Mouse (Mus musculus): Measurements from ENCODE around the gene Ano7. TPM values are rescaled to one million over a fixed set of nuclear protein-coding genes. Genes with fewer than 3 reads are reported as not detected.
A peak's percentile ranks its signal among the peaks of the same experiment; 100 is the strongest.

Gene Ano7
- total RNA-seq (2014; fragmentation: Nextera tagmentation) (not detected in 2 replicates), total RNA-seq (2017) (0.11 TPM in 1 of 2 replicates, not detected in the other), polyA plus RNA-seq (2012) (not detected in 2 replicates)

DNA sequence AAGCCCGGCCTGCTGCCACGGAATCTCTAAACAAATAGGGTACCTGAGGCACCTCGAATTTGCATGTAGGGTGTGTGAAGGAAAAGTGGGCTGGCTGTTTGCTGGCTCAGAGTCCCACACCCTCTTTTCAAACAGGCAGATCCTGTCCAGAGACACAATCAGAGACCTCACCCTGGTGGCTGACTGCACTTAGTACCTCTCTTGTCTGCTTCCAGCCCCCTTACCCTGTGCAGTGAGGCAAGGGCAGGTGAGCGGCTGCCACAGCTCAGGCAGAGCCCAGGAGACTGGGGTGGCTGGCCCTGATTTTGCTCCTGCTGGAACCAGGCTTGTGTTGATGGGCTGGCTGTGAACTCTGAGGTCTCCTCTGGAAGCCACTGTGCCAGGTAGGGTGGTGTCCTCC lies at the start of gene Ano7:
Gene Ano7, plus strand, starts transcription at position 266 of the 400 bp plus-strand sequence.
- ATAC-seq (ENCODE audit: extremely low read depth, insufficient number of reproducible peaks, low FRiP score, poor library complexity, severe bottlenecking) (no peak), DNase-seq (ENCODE audit: low spot score) (no peak)
- Histone ChIP-seq H3K4me1 (ENCODE audit: insufficient read depth, low read depth, low read length) (peaks cover 10% of the 10 kb centered on the region; the same call in 1 of the 2 replicates), H3K36me3 (replicated peaks) (peaks cover 24% of the 10 kb centered on the region), H3K27me3 (ENCODE audit: insufficient read depth, low read length) (peaks cover 36% of the 10 kb centered on the region), H3K9me3 (replicated peaks) (no peaks in the 10 kb centered on the region), H3K4me3 (ENCODE audit: low read depth, low read length) (no peak within 1 kb of the TSS)
- TF ChIP-seq CTCF (IDR thresholded peaks at IDR 0.05; ENCODE audit: low read depth, low read length) = no peak
- no peak for TF ChIP-seq POLR2AphosphoS5 (IDR thresholded peaks at IDR 0.05; ENCODE audit: insufficient replicate concordance, low read depth, low read length)
- no peak for TF ChIP-seq GATA1 (IDR thresholded peaks at IDR 0.05; ENCODE audit: borderline replicate concordance, low read length)
- TF ChIP-seq TAL1 (conservative IDR thresholded peaks at IDR 0.05; ENCODE audit: low read depth, low read length) = no peak
- no peak for TF ChIP-seq GATA2 (IDR thresholded peaks at IDR 0.05; ENCODE audit: borderline replicate concordance, low read depth, low read length)

DNA sequence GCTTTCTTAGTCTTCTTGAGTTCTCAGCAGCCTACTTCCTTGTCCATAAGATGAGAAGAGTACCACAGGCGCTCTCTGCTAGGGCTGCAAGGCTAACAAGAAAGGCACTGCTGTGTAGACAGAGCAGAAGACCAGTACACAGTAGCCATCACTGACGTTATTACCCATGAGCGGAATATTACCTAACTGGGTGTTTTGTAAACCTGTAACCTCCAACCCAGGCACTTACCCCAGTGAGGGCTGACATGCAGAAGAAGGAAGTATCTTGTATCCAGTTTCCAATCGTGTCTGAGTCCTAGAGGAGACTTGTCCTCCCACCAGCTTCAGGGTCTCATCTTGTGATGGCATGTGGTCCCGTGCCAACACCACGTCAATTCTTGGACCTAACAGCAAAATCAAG lies 49.8 kb upstream of the Ano7 start:
- no peaks in the 10 kb centered on the region for H3K27me3 ChIP-seq (ENCODE audit: insufficient read depth, low read length)
- H3K36me3 ChIP-seq (replicated peaks) = peaks cover 96% of the 10 kb centered on the region
- TF ChIP-seq CTCF (IDR thresholded peaks at IDR 0.05; ENCODE audit: low read depth, low read length) = no peak
- TF ChIP-seq GATA2 (IDR thresholded peaks at IDR 0.05; ENCODE audit: borderline replicate concordance, low read depth, low read length) = no peak
- TF ChIP-seq POLR2AphosphoS5 (IDR thresholded peaks at IDR 0.05; ENCODE audit: insufficient replicate concordance, low read depth, low read length) = no peak
- no peak for TF ChIP-seq TAL1 (conservative IDR thresholded peaks at IDR 0.05; ENCODE audit: low read depth, low read length)
- no peak for TF ChIP-seq GATA1 (IDR thresholded peaks at IDR 0.05; ENCODE audit: borderline replicate concordance, low read length)
- ATAC-seq (ENCODE audit: extremely low read depth, insufficient number of reproducible peaks, low FRiP score, poor library complexity, severe bottlenecking) (no peak), DNase-seq (ENCODE audit: low spot score) (no peak)
- no peaks in the 10 kb centered on the region for H3K9me3 ChIP-seq (replicated peaks)
- no peak overlapping the region for H3K4me3 ChIP-seq (ENCODE audit: low read depth, low read length)
- no peaks in the 10 kb centered on the region for H3K4me1 ChIP-seq (ENCODE audit: insufficient read depth, low read depth, low read length)

DNA sequence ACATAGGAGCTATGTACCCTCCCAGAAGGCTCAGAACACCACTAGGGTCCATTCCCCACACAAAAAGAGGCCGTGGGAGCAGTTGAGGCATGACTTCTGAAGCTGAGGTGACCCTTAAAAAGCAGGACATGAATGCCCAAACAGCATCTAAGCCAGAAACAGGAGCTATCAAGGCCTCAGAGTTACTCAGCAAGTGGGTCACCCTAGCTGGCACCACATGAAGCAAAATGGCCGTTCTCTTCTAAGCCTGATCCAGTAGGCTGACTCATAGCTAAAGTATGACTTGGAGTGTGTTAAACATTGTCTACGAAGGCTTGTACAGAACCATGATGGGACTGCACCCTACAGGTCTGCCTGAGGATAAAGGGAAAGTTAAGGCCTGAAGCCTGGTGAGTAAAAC lies 47.3 kb upstream of the Ano7 start:
- DNase-seq (ENCODE audit: low spot score) (no peak), ATAC-seq (ENCODE audit: extremely low read depth, insufficient number of reproducible peaks, low FRiP score, poor library complexity, severe bottlenecking) (no peak)
- no peak for TF ChIP-seq TAL1 (conservative IDR thresholded peaks at IDR 0.05; ENCODE audit: low read depth, low read length)
- TF ChIP-seq GATA2 (IDR thresholded peaks at IDR 0.05; ENCODE audit: borderline replicate concordance, low read depth, low read length) = no peak
- no peak for TF ChIP-seq CTCF (IDR thresholded peaks at IDR 0.05; ENCODE audit: low read depth, low read length)
- TF ChIP-seq GATA1 (IDR thresholded peaks at IDR 0.05; ENCODE audit: borderline replicate concordance, low read length) = no peak
- TF ChIP-seq POLR2AphosphoS5 (IDR thresholded peaks at IDR 0.05; ENCODE audit: insufficient replicate concordance, low read depth, low read length) = no peak
- Histone ChIP-seq H3K27me3 (ENCODE audit: insufficient read depth, low read length) (no peaks in the 10 kb centered on the region), H3K9me3 (replicated peaks) (no peaks in the 10 kb centered on the region), H3K4me1 (ENCODE audit: insufficient read depth, low read depth, low read length) (no peaks in the 10 kb centered on the region), H3K36me3 (replicated peaks) (peaks cover 95% of the 10 kb centered on the region), H3K4me3 (ENCODE audit: low read depth, low read length) (no peak overlapping the region)

DNA sequence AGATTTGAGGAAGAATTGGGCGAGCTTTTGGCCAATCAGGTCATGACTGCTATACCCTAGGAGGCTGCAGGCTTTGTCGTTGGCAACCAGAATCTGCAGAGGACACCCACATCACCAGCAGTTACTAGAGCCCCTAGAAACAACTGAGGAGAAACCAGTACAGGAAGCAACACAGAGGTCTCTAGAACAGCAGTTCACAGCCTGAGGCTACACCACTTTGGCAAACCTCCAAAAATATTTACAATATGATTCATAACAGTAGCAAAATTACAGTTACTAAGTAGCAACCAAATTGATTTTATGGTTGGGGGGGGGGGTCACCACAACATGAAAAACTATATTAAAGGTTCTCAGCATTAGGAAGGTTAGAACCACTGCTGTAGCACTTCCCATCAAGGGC lies 39.1 kb upstream of the Ano7 start:
- no peak for DNase-seq (ENCODE audit: low spot score)
- no peak for ATAC-seq (ENCODE audit: extremely low read depth, insufficient number of reproducible peaks, low FRiP score, poor library complexity, severe bottlenecking)
- Histone ChIP-seq H3K27me3 (ENCODE audit: insufficient read depth, low read length) (no peaks in the 10 kb centered on the region), H3K9me3 (replicated peaks) (no peaks in the 10 kb centered on the region), H3K4me3 (ENCODE audit: low read depth, low read length) (no peak overlapping the region), H3K4me1 (ENCODE audit: insufficient read depth, low read depth, low read length) (no peaks in the 10 kb centered on the region), H3K36me3 (replicated peaks) (peaks cover 89% of the 10 kb centered on the region)
- TF ChIP-seq CTCF (IDR thresholded peaks at IDR 0.05; ENCODE audit: low read depth, low read length) (no peak), TAL1 (conservative IDR thresholded peaks at IDR 0.05; ENCODE audit: low read depth, low read length) (no peak)

DNA sequence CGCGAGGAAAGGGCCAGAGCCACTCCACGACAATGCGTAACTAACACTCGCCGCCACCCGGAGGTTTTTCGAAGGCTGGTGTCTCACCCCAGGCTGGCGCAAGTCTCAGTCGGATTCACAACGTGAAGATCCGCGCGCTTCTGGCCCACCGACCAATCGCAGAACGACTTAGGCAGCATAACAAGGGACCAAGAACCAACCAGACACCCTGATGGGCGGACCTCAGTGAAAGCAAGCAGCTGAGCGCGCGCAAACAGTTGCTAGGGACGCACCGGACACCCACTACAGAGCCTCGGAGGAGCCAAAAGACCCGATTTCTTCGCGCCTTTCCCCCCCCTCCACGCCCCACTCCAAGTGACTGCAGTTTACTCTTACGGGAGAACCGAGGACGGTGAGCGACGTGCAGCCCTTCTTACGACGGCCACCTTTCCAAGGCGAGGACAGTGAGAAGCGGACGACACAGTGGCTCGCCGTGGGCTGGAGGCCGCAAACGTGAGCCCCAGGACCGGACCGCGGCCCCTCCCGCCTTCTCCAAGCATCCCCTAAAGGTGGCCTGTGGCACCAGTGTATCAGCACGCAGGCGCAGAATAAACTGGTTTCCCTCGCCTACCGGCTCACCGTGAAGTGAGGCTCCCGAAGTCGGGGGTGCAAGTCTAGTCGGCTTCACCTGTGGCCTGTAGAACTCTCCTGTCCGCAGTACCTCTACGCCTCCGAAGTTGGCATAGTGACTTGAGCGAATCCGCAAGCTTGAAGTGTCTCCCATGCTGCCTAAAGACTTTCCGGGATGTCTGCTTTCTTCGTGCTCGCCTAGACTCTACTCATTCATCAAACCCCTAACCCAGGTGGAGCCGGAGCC lies 30.9 kb upstream of the Ano7 start, which contains the start of the genes Ppp1r7 and Pask:
Gene Ppp1r7, plus strand, starts transcription at position 207 of the 856 bp plus-strand sequence.
Gene Pask, minus strand, starts transcription at position 835 of the 856 bp plus-strand sequence.
- peak within 1 kb of the TSS; percentile 81 for H3K4me3 ChIP-seq (ENCODE audit: low read depth, low read length)
- H3K36me3 ChIP-seq (replicated peaks) = peaks cover 48% of the 10 kb centered on the region
- TF ChIP-seq CTCF (IDR thresholded peaks at IDR 0.05; ENCODE audit: low read depth, low read length) (no peak), POLR2AphosphoS5 (IDR thresholded peaks at IDR 0.05; ENCODE audit: insufficient replicate concordance, low read depth, low read length) (no peak), GATA2 (IDR thresholded peaks at IDR 0.05; ENCODE audit: borderline replicate concordance, low read depth, low read length) (no peak), GATA1 (IDR thresholded peaks at IDR 0.05; ENCODE audit: borderline replicate concordance, low read length) (no peak), TAL1 (conservative IDR thresholded peaks at IDR 0.05; ENCODE audit: low read depth, low read length) (no peak)
- ATAC-seq (ENCODE audit: extremely low read depth, insufficient number of reproducible peaks, low FRiP score, poor library complexity, severe bottlenecking) = peak; percentile 92
- peaks cover 40% of the 10 kb centered on the region for H3K4me1 ChIP-seq (ENCODE audit: insufficient read depth, low read depth, low read length)
- H3K9me3 ChIP-seq (replicated peaks) = no peaks in the 10 kb centered on the region
- DNase-seq (ENCODE audit: low spot score) = peak; percentile 99
- no peaks in the 10 kb centered on the region for H3K27me3 ChIP-seq (ENCODE audit: insufficient read depth, low read length)

DNA sequence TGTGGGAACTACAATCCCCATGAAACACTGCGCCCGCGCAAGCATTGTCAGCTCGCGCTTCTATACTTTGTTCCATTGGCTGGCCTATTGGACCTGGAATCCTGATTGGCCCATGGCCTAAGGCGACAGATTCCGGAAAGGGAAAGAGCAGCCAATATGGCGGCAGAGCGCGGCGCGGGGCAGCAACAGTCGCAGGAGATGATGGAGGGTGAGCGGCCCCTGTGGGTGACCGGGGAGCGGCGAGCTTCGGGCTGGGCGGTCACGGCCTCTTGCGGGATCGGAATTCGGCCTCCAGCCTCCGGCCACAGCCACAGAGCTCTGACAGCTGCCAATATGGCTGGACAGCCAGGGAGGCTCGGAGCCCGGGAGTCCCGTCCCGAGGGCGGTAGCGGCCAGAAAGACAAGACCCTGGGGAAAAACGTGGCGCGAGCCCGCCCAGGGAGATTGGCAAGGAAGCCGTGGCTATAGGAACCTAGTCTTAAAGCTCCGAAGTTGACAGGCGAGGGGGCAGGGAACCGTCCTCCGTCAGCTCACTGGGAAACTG lies 30.2 kb upstream of the Ano7 start:
- Histone ChIP-seq H3K27me3 (ENCODE audit: insufficient read depth, low read length) (no peaks in the 10 kb centered on the region), H3K4me3 (ENCODE audit: low read depth, low read length) (peak overlapping the region; percentile 81), H3K9me3 (replicated peaks) (no peaks in the 10 kb centered on the region), H3K4me1 (ENCODE audit: insufficient read depth, low read depth, low read length) (peaks cover 40% of the 10 kb centered on the region), H3K36me3 (replicated peaks) (peaks cover 49% of the 10 kb centered on the region)
- no peak for TF ChIP-seq POLR2AphosphoS5 (IDR thresholded peaks at IDR 0.05; ENCODE audit: insufficient replicate concordance, low read depth, low read length)
- TF ChIP-seq TAL1 (conservative IDR thresholded peaks at IDR 0.05; ENCODE audit: low read depth, low read length) = no peak
- no peak for TF ChIP-seq GATA1 (IDR thresholded peaks at IDR 0.05; ENCODE audit: borderline replicate concordance, low read length)
- no peak for TF ChIP-seq GATA2 (IDR thresholded peaks at IDR 0.05; ENCODE audit: borderline replicate concordance, low read depth, low read length)
- TF ChIP-seq CTCF (IDR thresholded peaks at IDR 0.05; ENCODE audit: low read depth, low read length) = no peak
- ATAC-seq (ENCODE audit: extremely low read depth, insufficient number of reproducible peaks, low FRiP score, poor library complexity, severe bottlenecking) = peak; percentile 88
- DNase-seq (ENCODE audit: low spot score) = peak; percentile 100
